Mouse (Mus musculus) right cerebral cortex, adult 18-20 months (tissue): ENCODE data around the gene Gm20708.
A peak's percentile ranks its signal among the peaks of the same experiment; 100 is the strongest.

ENCODE experiments used
- DNase-seq: peaks from one replicate; pipeline ENCODE4 v3.0.0; 2022; ENCODE audit warnings: mixed read lengths

Gm20708 gene

DNA sequence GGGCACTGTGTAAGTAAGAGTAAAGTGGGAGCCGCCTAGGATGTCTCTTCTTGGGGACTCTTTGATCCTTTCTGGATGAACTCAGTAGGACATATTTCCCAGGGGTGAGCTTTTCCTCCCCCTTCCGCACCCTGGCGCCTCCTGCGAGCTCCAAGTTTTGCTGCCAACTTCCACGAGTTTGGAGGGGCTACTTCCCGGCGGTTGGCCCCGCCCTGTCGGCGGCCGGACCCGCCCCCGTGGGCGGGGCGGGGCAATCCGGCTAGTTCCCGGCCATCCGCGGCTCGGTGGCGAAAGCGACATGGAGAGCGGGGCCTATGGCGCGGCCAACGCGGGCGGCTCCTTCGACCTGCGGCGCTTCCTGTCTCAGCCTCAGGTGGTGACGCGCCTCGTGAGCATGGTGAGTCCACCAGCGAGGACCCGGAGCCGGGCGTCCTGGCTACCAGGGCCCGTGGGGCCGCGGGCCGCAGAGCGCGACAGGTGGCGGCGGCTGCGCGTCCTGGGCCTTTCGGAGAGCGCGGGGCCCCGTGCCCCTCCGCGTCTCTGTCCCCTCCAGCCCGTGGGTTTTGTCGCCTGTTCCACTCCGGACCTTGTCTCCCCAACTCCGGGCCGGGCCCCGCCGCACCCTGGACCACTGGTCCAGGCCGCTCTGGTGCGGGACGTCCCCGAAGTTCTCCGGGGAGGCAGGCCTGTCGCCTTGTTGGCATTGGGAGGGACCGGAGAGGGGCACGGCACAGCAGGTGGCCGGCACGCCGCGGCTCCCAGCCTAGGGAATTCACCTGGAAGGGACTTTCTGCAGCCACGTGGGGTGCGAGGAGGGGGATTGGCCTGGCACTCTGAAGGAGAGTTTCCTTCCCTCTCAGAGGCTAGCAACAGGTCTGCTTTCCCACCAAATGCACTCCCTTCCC lies at the start of gene Gm20708, which contains the start of gene Syngr2:
TSS of gene Gm20708 (plus strand) at position 262 of the 905 bp plus-strand sequence.
TSS of gene Syngr2 (plus strand) at position 262 of the 905 bp plus-strand sequence.
- DNase-seq: no peak

DNA sequence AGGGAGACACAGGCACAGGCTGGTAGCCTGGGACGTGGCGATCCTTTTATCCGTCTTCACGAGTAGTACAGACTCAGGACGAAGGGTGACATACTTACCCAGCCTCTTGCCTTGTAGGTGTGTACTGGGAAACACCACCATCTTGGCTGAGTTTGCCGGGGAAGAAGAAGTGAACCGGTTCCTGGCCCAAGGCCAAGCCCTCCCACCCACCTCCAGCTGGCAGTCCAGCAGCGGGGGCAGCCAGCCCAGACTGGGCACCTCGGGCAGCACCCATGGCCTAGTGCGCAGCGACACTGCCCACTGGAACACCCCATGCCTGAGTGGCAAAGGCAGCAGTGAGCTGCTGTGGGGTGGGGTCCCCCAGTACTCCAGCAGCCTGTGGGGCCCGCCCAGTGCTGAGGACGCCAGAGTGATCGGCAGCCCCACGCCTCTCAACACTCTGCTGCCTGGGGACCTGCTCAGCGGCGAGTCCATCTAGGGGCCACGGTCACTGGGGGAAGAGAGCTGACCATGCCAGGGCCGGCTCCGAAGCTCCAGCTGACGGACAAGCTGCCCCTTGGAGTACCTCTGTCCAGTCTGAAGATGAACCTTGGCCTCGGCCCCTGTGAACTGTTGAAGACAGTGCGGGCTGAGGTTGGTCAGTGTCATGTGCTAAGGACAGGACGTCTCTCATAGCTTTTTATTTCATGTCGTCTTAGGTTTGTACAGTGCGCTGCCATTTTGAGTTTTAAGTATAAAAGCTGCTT lies 48.9 kb upstream of the Gm20708 start:
- no peak for DNase-seq

DNA sequence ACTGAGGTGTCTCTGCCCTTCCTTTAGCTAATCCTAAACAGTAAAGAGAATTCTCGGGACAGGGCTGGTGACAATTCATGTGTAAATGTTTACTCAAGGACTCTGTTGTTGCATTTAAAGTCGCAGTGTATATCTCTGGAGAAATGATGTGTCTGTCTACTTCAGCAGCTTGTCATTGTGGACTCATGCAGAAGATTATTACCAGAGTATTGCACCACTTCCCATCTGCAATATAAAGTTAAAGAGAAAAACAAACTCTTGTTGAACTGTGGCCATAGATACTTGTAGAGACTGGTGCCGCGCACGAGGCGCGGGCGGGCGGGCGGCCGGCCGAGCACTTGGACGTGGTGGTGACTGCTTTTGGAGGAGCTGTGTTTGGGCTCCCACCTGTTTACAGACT lies 47.7 kb upstream of the Gm20708 start:
- DNase-seq: no peak

DNA sequence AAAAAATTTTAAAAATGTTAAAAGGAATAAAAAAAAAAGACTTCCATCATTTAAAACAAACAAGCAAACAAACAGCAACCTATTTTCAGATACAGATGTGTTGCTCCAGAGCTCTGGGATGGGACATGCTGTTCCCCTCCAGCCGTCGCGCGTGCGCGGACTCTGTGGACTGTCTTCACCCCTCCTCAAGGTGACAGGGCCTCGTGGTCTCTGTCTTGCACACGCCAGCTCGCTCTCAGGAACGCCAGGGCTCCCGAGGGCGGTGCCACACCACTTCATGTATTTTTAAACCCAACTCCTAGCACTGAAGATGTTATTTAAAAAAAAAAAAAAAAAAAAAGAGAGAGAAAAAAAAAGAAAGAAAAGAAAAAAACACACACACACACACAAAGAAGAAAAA lies 47.2 kb upstream of the Gm20708 start:
- DNase-seq: no peak

DNA sequence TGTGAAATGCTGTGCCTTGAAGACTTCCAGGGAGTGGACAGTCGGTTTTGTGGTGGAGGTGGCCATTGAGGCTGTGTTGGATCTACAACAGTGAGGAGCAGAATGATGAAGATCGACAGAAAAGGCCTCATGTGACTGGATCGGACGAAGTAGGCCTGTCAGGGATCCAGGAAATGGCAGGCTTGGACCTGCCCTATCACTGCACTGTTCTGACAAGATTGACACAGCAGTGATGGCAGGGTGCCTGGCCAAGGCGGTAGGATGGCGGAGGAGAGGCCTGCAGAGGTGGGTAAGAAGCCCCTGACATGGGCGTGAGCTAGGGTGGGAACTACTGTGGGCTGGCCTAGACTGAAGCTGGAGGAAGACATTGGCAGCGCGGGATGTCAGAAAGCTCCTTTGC lies 45.1 kb upstream of the Gm20708 start:
- DNase-seq: no peak

DNA sequence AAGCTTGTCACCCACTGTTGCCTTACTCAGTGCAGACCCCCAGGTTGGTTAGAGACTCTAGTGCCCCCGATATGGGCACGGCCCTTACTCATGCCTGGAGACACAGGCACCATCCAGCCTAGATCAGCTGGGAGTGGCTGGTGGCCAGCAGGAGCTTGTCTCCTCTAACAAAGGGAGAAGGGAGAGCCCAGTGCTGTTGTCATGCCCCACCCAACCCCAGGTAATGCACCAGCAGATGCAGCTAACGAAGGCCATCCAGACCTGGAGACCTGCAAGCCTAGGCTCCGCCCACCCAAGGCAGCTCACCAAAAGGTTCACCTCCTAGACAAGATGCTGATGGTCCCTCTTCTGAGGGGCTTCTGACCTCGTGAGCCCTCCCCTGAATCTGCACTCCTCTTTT lies 44.1 kb upstream of the Gm20708 start:
- DNase-seq: no peak

DNA sequence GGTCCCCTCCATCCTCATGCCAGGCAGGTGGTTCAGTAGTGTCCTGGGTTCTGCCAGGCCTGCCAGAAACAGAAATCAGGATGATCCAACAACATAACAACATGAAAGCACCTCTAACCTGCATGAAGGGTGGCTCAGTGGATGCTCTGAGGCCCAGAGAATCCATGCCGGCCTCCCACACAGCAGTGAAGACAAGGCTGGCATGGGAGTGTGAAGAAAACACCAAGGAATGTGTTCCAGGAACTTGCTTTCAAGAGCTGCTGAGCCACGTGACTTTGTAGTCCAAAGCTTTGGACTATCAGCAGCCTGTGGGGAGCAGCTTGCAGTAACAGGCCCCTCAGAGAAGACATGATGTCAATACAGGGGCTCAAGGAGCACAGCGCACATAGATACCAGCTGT lies 43.2 kb upstream of the Gm20708 start:
- peak; percentile 52 for DNase-seq

DNA sequence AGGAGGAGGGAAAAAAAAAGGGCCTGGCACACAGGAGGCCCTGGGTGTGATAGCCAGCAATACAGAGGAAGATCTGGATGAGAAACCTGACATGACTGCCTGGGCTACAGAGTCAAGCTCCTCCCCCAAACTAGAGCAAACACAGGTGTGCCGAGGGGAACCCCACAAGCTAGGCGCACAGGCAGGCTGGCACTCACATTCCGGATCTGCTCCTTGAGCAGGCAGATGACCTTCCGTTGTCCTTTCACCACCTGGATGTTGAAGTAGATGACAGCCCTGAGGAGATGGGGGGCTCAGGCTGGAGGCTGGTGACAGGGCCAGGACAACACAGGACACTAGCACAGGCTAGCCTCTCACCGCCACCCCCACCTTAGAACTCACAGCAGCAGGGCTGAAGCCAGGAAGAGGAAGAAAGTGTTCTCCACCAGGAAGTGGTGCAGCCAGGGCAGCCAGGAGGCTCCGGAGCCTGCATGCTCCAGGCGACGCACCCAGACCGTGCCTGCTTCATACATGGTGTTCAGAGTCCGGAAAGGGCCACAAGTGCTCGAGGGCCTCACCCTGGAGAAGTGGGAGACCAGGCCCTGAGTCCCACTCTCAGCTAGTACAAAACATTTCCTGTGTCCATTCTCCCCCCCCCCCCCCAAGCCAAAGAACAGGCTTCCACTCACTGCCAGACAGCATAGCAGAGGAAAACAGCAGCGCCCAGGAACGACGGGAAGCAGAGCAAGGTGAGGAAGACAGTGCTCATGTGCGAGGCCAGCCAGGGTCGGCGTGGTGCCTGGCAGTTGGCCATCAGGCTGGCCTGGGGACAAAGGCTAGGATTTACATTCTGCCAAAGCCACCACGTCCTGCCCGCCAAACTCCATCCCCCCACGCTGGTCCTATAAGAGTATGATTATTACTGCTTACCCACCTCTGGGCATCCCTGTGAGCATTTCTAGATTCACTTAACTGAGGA lies 40.5 kb upstream of the Gm20708 start:
- DNase-seq: no peak

DNA sequence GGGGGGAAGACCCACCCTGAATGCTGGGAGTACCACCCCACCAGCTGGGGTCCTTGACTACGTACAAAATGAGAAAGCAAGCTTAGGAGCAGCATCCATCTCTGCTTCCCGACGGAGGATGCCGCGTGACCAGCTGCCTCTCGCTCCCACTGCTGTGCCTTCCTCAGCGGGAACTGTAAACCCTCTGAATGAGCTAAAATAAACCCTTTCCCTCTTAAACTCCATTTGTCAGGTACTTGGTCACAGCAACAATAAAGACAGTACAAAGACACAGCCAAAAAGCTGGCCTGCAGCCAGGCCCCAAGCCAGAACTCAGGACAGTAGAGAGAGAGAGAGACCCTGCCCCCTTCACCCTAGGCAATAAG lies 39.8 kb upstream of the Gm20708 start:
- DNase-seq: no peak

DNA sequence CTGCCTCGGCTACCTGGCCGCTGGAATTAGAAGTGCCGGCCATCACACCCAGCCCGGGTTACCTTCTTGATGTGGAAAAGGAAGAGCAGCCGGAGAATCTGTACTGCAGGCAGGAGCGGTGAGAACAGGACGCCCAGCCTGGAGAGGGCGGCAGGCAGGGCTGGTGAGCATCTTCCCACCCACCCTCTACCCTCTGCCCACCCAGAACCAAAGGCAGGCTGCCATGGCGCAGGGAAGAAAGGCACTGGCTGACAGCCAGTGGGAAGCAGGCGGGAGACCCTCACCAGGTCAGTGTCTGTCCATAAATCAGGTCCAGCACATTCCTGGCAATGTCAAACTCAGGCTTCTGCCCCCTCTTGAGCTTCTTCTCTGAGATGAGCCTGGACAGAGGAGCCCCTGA lies 39.1 kb upstream of the Gm20708 start:
- DNase-seq: no peak

DNA sequence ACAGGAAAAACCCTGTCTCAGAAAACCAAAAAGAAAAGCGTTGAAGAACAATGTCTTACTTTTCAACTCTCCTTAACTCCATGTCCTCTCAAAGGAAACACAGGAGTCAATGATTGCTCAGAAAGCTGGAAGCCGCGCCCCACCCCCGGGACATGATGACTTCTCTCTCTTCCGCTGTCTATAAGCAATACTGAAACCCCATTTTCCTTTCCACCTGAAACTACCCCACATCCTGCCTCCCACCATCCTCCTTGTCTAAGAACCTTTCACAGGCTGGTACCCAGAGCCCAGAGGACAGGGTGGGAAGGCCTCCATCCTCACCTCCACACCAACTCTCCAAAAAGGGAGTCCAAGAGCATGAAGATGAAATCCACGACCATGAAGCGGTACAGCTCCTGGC lies 37.1 kb upstream of the Gm20708 start:
- no peak for DNase-seq

DNA sequence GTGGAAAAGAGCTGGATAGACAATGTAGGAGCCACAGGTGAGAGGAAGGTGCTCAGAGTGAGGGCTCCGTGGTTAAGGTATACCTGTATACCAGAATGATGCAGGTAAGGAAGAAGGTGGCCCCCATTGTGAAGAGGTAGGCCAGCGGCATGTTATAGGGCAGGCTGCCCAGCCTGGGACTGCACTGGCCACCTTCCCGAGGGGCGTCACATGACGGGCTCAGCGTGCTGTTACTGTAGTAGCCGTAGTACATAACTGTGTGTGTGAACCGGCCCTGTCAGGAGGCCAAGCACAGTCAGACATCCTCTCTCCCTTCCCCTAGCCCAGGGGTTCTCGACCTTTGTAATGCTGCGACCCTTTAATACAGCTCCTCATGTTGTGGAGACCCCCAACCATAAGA lies 34.5 kb upstream of the Gm20708 start:
- DNase-seq: no peak

DNA sequence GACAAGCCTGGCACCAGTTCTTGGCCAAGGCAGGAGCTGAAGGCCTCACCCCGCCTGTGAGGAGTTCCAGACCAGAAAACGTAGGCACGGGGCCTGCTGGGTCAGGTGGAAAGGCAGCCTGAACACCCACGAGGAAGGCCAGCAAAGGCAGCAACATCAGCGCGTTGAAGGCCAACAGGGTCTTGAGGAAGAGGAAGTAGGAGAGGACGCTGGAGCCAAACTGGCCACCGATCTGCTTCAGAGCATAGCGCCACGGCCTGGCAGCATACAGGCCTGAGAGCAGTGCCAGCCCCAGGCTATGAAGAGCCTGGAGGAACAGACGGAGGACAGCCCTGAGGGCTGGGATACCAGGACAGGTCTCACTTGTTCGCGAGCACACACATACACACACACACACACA lies 33.9 kb upstream of the Gm20708 start:
- no peak for DNase-seq

DNA sequence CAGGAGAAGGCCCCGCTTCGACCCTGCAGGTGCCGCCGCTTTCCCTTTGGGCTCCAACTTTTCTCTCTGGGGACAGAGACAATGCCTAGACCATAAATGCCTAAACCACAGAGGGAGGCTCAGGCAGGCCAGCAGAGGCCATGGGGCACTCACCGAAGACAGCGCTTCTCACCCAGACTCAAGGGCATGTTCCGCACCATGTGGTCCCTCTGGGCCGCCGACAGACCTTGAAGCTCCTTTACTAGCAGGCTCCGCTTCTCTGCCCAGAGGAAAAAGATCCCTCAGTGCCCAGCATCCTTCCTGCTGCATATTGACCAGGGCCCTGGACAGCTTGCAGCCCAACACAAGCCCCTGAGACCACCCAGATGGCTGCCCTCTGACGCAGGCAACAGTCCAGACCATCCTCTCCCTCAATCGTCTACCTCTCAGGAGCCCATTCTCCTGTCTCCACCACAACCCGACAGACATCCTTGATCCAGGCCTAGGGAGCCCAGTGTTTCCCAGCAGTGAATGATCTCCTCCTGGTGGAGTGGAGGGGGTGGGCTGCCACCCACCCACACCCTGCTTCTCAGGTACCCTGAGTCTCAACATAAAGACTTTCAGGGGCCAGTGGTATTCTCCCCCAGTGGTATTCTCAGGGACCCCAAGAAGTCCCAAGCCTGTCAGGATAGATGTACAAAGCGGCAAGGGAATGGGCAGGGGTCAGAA lies 33.2 kb upstream of the Gm20708 start:
- DNase-seq: no peak

DNA sequence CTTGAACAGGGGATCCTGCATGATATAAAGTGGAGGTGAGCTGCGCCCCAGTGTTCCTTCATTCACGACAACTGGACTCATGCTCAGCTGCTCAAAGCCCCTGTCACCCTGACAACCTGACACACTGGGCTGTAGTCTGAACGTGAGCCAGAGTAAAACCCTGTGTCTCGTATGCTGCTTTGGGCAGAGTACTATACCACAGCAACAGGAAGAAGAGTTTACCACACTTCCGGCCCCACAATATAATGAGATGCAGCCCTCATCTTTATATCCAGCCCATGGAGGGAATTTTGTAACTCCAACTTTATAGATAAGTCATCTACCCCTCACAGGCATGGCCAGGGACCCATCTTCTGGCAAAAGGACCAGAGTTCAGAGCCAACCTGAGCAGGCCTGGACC lies 32.4 kb upstream of the Gm20708 start:
- DNase-seq: no peak

DNA sequence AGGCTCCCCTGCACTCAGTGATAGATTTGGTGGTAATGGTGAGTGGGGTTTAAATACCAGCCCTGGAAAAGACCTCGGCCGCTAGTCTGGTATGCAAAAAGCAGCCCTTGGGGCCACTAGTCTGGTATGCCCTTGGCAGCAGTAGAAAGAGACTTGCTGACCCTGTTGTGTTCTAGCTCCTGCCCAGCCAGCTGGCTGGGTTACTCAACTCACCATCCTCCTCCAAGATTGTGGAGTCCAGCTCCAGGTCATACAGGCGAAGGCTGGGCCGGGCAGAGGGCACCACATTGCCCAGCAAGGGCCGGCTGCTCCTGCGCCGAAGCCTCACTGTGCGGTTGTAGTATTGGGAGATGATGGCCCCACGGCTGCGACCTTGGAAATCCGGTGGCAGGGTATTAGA lies 31.4 kb upstream of the Gm20708 start:
- no peak for DNase-seq

DNA sequence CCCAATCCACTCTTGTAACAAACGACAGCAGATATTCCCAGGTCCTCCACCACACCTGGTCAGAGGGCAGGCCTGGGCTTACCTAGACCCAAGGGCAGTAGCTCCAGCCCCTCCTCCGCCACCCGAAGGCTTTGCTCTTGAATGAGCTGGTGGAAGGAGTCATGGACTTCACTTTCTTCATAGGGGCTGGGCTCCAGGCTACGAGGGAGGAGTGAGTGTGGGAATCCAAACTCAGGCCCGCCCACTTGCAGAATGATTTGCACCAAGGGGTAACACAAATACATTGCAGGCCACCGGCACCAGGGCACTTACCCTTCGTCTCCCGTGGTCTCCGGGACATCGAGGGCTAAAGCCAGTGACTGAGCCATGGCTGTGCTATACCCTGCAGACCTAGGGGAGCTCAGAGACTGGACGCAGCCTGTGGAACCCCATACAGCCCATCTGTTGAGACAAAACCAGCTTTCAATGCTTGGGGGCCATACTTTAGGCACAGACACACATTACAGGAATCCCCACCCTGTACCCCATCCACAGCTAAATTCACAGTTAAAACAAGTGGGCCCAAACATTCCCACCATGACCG lies 30.5 kb upstream of the Gm20708 start:
- DNase-seq: no peak

DNA sequence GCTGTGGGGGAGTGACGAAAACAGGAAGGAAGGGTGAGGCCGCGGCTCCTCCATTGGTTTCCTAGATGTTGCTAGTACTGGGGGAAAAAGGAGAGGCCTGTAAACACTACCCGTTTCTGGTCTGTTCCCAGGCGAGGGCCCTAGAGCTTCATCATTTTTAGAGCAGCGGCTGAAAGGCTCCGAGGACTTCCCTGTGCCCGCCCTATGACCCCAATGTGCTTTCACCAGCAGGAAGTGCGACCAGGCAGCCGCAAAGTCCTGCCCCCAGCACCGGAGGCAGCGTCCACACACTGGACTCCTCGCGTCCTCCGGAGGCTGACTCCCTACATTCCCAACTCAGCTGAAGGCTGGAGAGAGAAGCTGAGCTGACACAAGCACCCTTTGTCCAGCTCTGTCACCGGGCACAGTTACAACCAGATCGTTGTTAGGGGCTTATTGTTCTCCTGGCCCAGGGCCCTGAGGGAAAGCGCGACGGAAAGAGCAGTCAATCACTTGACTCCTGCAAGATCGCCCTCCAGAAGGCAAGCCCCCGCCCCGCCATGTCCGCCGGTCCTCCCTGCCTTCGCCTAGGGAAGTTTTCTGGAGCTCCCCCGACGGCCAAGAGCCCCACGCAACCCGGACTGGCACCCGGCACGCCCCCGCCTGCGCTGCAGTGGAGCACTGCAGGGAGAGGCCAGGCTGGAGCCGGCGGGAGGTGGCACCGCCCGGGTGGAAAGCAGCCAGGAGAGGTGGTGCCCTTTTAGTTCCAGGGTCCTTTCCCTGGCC lies 29.9 kb upstream of the Gm20708 start:
- peak; percentile 48 for DNase-seq

DNA sequence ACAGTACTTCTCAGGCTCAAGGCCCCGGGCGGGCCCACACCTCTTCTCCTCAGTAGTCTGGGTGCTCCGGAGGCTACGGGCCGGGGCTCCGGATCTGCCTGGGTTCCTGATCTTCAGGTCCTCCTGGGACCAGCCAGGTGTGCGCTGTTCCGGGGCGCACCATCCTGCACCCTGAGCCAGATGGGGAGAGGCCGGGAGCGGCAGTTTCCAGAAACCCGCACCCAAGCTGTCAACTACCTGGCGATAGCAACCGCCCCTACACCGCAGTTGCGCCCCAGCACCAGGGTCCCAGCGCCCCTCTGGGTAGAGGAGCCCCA lies 29.3 kb upstream of the Gm20708 start:
- no peak for DNase-seq

DNA sequence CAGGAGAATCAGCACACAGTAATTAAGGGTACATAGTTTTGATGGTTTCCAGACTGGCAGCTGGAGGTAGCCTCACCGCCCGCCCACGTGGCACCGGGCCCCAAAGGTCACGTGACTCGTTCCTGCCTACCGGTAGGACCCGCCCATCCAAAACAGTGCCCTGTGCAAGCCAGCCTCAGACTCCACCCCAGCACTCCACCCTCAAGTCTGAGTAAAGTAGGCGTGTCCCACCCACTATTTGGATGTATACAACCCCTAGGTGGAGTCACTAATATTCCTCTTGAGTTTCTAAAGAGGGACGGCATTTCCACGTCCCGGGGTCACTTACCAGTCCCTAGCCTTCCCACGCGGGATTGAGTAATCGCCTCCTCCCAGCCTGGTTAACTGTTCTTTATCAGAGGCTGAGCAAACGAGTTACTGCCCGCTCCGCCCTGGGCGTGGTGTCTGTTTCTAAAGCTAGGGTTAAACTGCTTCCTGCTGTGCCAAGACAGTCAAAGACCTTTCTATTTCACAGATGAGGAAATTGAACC lies 28.8 kb upstream of the Gm20708 start:
- DNase-seq: no peak

DNA sequence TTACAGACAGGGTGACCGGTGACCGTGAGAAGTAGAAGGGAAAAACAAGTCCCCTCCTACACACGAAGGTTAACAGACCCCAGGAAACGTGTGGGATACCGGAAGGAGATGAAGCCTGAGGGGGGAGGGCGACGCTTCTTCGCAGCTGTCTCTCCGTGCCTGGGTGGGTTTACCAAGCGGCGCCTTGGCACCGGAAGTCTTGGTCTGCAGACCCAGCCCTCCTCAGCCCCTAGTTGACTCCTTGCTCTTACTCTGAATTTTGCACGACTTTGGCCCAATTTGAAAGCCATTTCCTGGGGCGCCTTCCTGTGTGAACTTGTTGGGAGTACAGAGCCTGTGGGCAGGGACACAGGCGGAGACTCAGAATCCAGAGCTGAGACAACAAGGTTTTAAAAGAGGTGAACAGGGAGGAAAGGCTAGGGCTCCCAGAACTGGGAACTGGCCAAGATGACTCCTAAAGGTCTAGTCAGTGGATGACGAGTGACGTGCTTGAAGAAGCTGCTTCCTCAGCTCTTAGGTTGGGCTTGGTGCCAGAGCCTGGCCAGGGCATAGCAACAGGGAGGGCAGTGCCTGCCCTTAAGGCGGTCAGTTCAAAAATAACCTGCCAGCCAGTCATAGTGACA lies 28.2 kb upstream of the Gm20708 start:
- no peak for DNase-seq
